Mouse (Mus musculus): ENCODE results near the gene Brd1.

DNA sequence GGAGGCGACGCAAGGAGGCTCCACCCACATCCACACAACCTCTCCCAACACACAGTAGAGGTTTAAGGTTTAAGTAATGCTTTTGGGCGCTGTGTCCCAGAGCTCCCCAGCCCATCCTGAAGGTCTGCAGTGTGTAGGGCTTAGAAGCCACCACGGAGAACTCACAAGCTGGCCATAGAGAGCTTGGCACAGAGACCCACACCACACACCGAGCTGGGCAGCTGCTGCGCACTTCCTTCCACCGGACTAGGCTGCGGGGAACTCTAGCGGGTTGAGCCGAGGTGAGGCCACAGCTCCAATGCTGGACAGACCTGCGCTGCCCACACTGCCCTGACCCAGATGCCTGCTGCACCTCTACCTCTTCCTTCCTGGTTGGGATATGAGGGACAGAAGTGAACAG lies 71.0 kb downstream of the Brd1 start:
- TF ChIP-seq CTCF (IDR thresholded peaks at IDR 0.05; ENCODE audit: low read depth): no peak
- TF ChIP-seq EP300 (IDR thresholded peaks at IDR 0.05; ENCODE audit: low read depth): no peak

All from heart, postnatal 0 days (tissue).